Mouse (Mus musculus) heart, adult 2 months (tissue): ENCODE measurements at regions not wholly inside any gene's neighbourhood (a gene's known extent, or its start where the extent isn't known, plus 50 kb on each side); places are given as distances from the start of the nearest gene placed in this dataset.
A peak's percentile ranks its signal among the peaks of the same experiment; 100 is the strongest.

Source experiments
- DNase-seq, 2 experiments: peaks; one replicate each; pipeline ENCODE4 v3.0.0; 2021
- H3K27ac ChIP-seq: fragments of 200-600 bp; 2 replicates; pipeline ENCODE4 v1.8.1; 2022
- H3K27me3 ChIP-seq: fragments of 200-500 bp; 2 replicates; pipeline ENCODE4 v1.6.1; 2012; ENCODE audit warnings: mild to moderate bottlenecking, low read length, inconsistent platforms, mixed read lengths; ENCODE audit not compliant: control insufficient read depth, insufficient read depth
- H3K36me3 ChIP-seq: fragments of 200-500 bp; 2 replicates; pipeline ENCODE4 v1.6.1; 2012; ENCODE audit warnings: low read length, inconsistent platforms; ENCODE audit not compliant: control insufficient read depth, insufficient read depth
- H3K4me1 ChIP-seq: fragments of 200-500 bp; 2 replicates; pipeline ENCODE4 v1.6.1; 2011; ENCODE audit warnings: low read length; ENCODE audit not compliant: control insufficient read depth, insufficient read depth
- H3K4me3 ChIP-seq: fragments of 200-600 bp; 2 replicates; pipeline ENCODE4 v1.8.1; 2022
- H3K79me2 ChIP-seq: fragments of 200-500 bp; replicated peaks from 2 replicates; pipeline ENCODE4 v1.6.1; 2012; ENCODE audit warnings: mild to moderate bottlenecking, inconsistent platforms, low read length, moderate library complexity, mixed read lengths; ENCODE audit not compliant: control insufficient read depth, insufficient read depth
- H3K9ac ChIP-seq: fragments of 200-500 bp; 2 replicates; pipeline ENCODE4 v1.6.1; 2012; ENCODE audit warnings: low read depth, mild to moderate bottlenecking, control low read depth, inconsistent platforms, low read length, mixed read lengths
- CTCF ChIP-seq: fragments of 200-600 bp; IDR thresholded peaks from 2 replicates; pipeline ENCODE4 v1.8.1; 2022; ENCODE audit warnings: antibody characterized with exemption, mild to moderate bottlenecking, moderate library complexity
- EP300 ChIP-seq: fragments of 200-500 bp; IDR thresholded peaks from 2 replicates; pipeline ENCODE4 v1.6.1; 2011; ENCODE audit warnings: low read depth, low read length, control low read depth; ENCODE audit not compliant: insufficient read depth
- POLR2A ChIP-seq: fragments of 200-500 bp; IDR thresholded peaks from 2 replicates; pipeline ENCODE4 v1.6.1; 2011; ENCODE audit warnings: mild to moderate bottlenecking, low read depth, low read length, control low read depth; ENCODE audit not compliant: insufficient read depth
- WGBS: fragments of 180-500 bp; shearing (Covaris S2); methylation state at CpG from one replicate; pipeline ENCODE4 v1.1.7; 2018; 5-methylcytosine and 5-hydroxymethylcytosine counted together
- intact Hi-C: fragments of 180-260 bp; cut with DNase I; formaldehyde crosslinking; loops from one replicate; pipeline ENCODE4 v1.15.1; 2025

- Histone ChIP-seq H3K4me1 (no peaks in the 10 kb centered on the region; the same call in 1 of the 2 replicates), H3K79me2 (no peaks in the 10 kb centered on the region), H3K36me3 (no peaks in the 10 kb centered on the region), H3K4me3 (no peak overlapping the region), H3K9ac (no peak overlapping the region), H3K27ac (no peak overlapping the region), H3K27me3 (no peaks in the 10 kb centered on the region)
- no peak for DNase-seq
- 72% methylated on average over 6 of the region's 6 CpGs for WGBS
- TF ChIP-seq POLR2A: no peak
- TF ChIP-seq CTCF: no peak
- TF ChIP-seq EP300: no peak
- intact Hi-C loops: no loop called here
Measured at GRCm38 (mm10) chr11:33007366-33007765, 139.8 kb downstream of the Fgf18 start.

- no peak overlapping the region for H3K27ac ChIP-seq
Measured at GRCm38 (mm10) chr11:33005183-33005582, 142.0 kb downstream of the Fgf18 start.

GRCm38 (mm10) chr11:33004603-33005002 is 142.6 kb downstream of the Fgf18 start:
- no peak for TF ChIP-seq CTCF
- no peak for TF ChIP-seq EP300
- TF ChIP-seq POLR2A: no peak
- H3K4me1 ChIP-seq: no peaks in the 10 kb centered on the region; the same call in 1 of the 2 replicates
- H3K9ac ChIP-seq: no peak overlapping the region
- H3K27ac ChIP-seq: no peak overlapping the region
- 82% methylated on average over 11 of the region's 11 CpGs for WGBS
- H3K4me3 ChIP-seq: no peak overlapping the region
- no peaks in the 10 kb centered on the region for H3K79me2 ChIP-seq
- H3K27me3 ChIP-seq: no peaks in the 10 kb centered on the region
- intact Hi-C loops: no loop called here
- H3K36me3 ChIP-seq: no peaks in the 10 kb centered on the region
- DNase-seq: no peak

More at GRCm38 (mm10) chr11:33005183-33005582, 142.0 kb downstream of the Fgf18 start:
- DNase-seq: no peak
- no peaks in the 10 kb centered on the region for H3K27me3 ChIP-seq
- no peaks in the 10 kb centered on the region for H3K36me3 ChIP-seq
- H3K9ac ChIP-seq: no peak overlapping the region
- no peak overlapping the region for H3K4me3 ChIP-seq
- no peaks in the 10 kb centered on the region for H3K79me2 ChIP-seq
- 61% methylated on average over 4 of the region's 4 CpGs for WGBS
- intact Hi-C loops: no loop called here
- H3K4me1 ChIP-seq: no peaks in the 10 kb centered on the region; the same call in 1 of the 2 replicates
- TF ChIP-seq POLR2A (no peak), CTCF (no peak), EP300 (no peak)

- WGBS: 82% methylated on average over 4 of the region's 4 CpGs
- Histone ChIP-seq H3K4me3 (no peak overlapping the region), H3K27me3 (no peaks in the 10 kb centered on the region), H3K4me1 (no peaks in the 10 kb centered on the region), H3K9ac (no peak overlapping the region), H3K79me2 (no peaks in the 10 kb centered on the region), H3K36me3 (no peaks in the 10 kb centered on the region), H3K27ac (no peak overlapping the region)
- no peak for DNase-seq
- TF ChIP-seq CTCF (no peak), EP300 (no peak), POLR2A (no peak)
- intact Hi-C loops: no loop called here
Measured at GRCm38 (mm10) chr11:32999684-33000255, 147.4 kb downstream of the Fgf18 start.

DNA sequence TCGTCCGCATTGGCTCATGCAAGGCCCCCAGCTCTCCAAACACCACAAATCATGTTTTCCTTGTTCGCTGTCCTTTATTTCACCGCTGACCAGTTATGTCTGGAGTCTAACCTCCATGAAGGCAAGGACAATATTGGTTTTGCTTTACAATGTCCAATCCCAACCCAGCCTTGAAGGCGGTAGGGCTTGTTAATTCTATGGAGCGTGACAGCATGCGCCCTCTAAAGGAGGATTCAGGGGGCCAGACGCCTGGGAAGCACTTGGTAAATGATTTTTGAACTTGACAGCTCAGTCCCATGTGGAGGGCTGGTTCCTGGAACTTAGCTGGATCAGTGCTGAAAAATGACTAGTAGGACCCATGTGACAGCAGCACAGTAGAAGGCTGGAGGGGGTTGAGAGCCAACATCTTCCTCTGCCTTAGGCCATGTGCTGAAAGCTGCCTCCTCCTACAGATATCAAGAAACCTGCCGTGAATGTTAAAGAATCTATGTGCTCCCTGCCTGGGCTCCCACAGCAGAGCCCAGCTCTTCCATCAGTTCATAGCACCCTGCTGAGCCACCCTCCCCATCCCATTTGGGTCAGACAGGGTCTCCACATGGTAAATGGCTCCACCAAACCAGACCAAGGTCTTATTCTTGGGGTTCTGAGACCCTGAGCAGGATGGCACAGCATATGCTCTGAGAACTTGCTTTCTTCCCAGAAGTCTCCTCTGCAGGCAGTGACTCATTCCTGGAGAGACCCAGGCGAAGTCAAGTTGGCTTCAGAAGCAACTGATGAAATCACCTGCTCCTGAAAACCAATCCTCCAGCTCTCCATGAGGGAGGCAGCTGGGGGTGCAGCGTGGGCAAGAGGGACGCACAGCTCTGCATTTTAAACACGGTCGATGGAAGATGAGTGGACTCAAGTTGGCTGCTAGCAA is 148.3 kb downstream of the Fgf18 start:
- no peak for TF ChIP-seq POLR2A
- WGBS: 82% methylated on average over 14 of the region's 14 CpGs
- no peak for DNase-seq
- Histone ChIP-seq H3K27me3 (no peaks in the 10 kb centered on the region), H3K9ac (no peak overlapping the region), H3K27ac (no peak overlapping the region), H3K36me3 (no peaks in the 10 kb centered on the region), H3K4me3 (no peak overlapping the region), H3K79me2 (no peaks in the 10 kb centered on the region), H3K4me1 (peaks cover 1% of the 10 kb centered on the region; the same call in 1 of the 2 replicates)
- intact Hi-C loops: no loop called here

DNA sequence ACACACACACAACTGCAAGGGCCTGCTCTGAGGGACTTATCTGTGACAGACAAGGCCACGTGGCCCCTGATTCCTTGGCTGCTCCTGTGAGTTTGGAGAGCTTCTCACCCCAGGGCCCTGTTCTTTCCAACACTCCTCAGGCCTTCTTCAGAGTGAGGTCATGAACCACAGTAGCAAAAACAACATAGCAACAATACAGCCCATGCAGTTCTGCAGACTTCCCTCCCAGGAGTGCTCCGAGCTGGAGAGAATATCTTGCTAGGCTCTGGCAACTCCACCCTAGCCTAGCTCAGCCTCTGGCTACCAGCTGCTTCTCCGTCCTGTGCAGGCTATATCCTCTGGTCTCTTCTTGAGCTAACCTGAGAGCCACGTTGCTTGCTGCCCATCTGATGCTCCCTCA is 152.8 kb downstream of the Fgf18 start:
- no peaks in the 10 kb centered on the region for H3K27me3 ChIP-seq
- peak in 1 of 2 experiments; percentile 48 for DNase-seq
- TF ChIP-seq EP300 (no peak), CTCF (no peak), POLR2A (no peak)
- intact Hi-C loops: no loop called here
- H3K79me2 ChIP-seq: no peaks in the 10 kb centered on the region
- H3K4me3 ChIP-seq: no peak overlapping the region
- H3K9ac ChIP-seq: no peak overlapping the region
- WGBS: 34% methylated on average over 4 of the region's 4 CpGs
- peaks cover 1% of the 10 kb centered on the region; the same call in 1 of the 2 replicates for H3K4me1 ChIP-seq
- H3K27ac ChIP-seq: no peak overlapping the region
- no peaks in the 10 kb centered on the region for H3K36me3 ChIP-seq
